Comparison of ENCODE assay signal across 24 mouse cellular contexts in genomic region chr13:81822750-81823149, GRCm38 (mm10). TPM values are rescaled to one million over a fixed set of nuclear protein-coding genes. Genes with fewer than 3 reads are reported as not detected.
A peak's percentile ranks its signal among the peaks of the same experiment; 100 is the strongest.
DNase-seq lines count a peak whose midpoint lies in the region; ATAC-seq and TF ChIP-seq lines count a peak whose summit lies in the region.
"Had no signal": no experiment of that assay in that cellular context is flagged by ENCODE, and none has a peak within 500 bp of the region (broad histone marks: within the 10 kb centered on the region; RNA-seq: fewer than 3 reads in every experiment).

No protein-coding gene starts in this region.

- no peak for DNase-seq in heart, postnatal 0 days (ENCODE audit: low spot score)
- DNase-seq in heart, postnatal 4 days, result no peak
- no peak for DNase-seq in left cerebral cortex, adult 2 months (ENCODE audit: extremely low spot score in 1 of 2, low spot score in 2 of 2)
- no peak for DNase-seq in left cerebral cortex, adult 18-20 months (ENCODE audit: low spot score in 2 of 2)
- DNase-seq in midbrain, postnatal 0 days (ENCODE audit: low spot score), result no peak
- DNase-seq in stomach, postnatal 0 days (ENCODE audit: low spot score), result no peak
- DNase-seq in right cerebral cortex, postnatal 10 days (ENCODE audit: low spot score in 2 of 2), result no peak
- DNase-seq: adrenal gland, postnatal 10 days; adrenal gland, postnatal 36 days; cerebellum, adult 18-20 months; cerebellum, adult 9-10 months; cerebellum, postnatal 14 days; gastrocnemius, postnatal 25 days; heart, postnatal 14 days had no signal

- TF ChIP-seq EP300 in heart, postnatal 0 days (IDR thresholded peaks at IDR 0.05; ENCODE audit: low read depth), result no peak
- no peak for TF ChIP-seq EP300 in stomach, postnatal 0 days (optimal IDR thresholded peaks at IDR 0.05)

- H3K27me3 ChIP-seq in heart, postnatal 0 days (ENCODE audit: control insufficient read depth, insufficient read depth, low read length), result no peaks in the 10 kb centered on the region
- no peaks in the 10 kb centered on the region for H3K27me3 ChIP-seq in midbrain, postnatal 0 days (ENCODE audit: insufficient read depth, low read length)
- 0 out of 2 replicates have a peak, but pooled peaks cover 2% of the 10 kb centered on the region for H3K27me3 ChIP-seq in midbrain, embryonic 13.5 days
- H3K27me3 ChIP-seq in stomach, postnatal 0 days (ENCODE audit: control insufficient read depth, insufficient read depth, low read length), result no peaks in the 10 kb centered on the region
- H3K27me3 ChIP-seq: forebrain, embryonic 13.5 days; heart, embryonic 12.5 days; heart, embryonic 15.5 days; hindbrain, embryonic 13.5 days had no signal

- no peaks in the 10 kb centered on the region for H3K4me1 ChIP-seq in heart, postnatal 0 days (ENCODE audit: control insufficient read depth, insufficient read depth)
- no peaks in the 10 kb centered on the region for H3K4me1 ChIP-seq in midbrain, postnatal 0 days (ENCODE audit: insufficient read depth, low read length)
- H3K4me1 ChIP-seq in midbrain, embryonic 13.5 days (replicated peaks), result no peaks in the 10 kb centered on the region
- no peaks in the 10 kb centered on the region for H3K4me1 ChIP-seq in stomach, postnatal 0 days (replicated peaks; ENCODE audit: control insufficient read depth, insufficient read depth)
- H3K4me1 ChIP-seq: forebrain, embryonic 10.5 days; heart, embryonic 12.5 days; heart, embryonic 15.5 days had no signal

- H3K4me3 ChIP-seq in heart, postnatal 0 days (ENCODE audit: low read depth, low read length), result no peak overlapping the region
- H3K4me3 ChIP-seq in left cerebral cortex, adult 2 months, result no peak overlapping the region
- H3K4me3 ChIP-seq in midbrain, postnatal 0 days (ENCODE audit: low read depth, low read length), result no peak overlapping the region
- H3K4me3 ChIP-seq in midbrain, embryonic 13.5 days (replicated peaks), result no peak overlapping the region
- H3K4me3 ChIP-seq in stomach, postnatal 0 days (ENCODE audit: low read depth, low read length), result no peak overlapping the region
- H3K4me3 ChIP-seq: forebrain, embryonic 10.5 days; forebrain, embryonic 13.5 days; heart, embryonic 12.5 days; heart, embryonic 15.5 days; hindbrain, embryonic 13.5 days had no signal

- H3K9ac ChIP-seq in heart, postnatal 0 days (replicated peaks; ENCODE audit: low read depth, low read length), result no peak overlapping the region
- H3K9ac ChIP-seq in midbrain, postnatal 0 days (replicated peaks; ENCODE audit: low read length, poor library complexity, severe bottlenecking), result no peak overlapping the region
- H3K9ac ChIP-seq in midbrain, embryonic 13.5 days (replicated peaks), result no peak overlapping the region
- no peak overlapping the region for H3K9ac ChIP-seq in stomach, postnatal 0 days (ENCODE audit: low read length)
- H3K9ac ChIP-seq: forebrain, embryonic 13.5 days; heart, embryonic 12.5 days; heart, embryonic 15.5 days; hindbrain, embryonic 13.5 days had no signal

- H3K4me2 ChIP-seq in heart, postnatal 0 days (ENCODE audit: low read depth, low read length), result no peak overlapping the region
- no peak overlapping the region for H3K4me2 ChIP-seq in midbrain, postnatal 0 days (ENCODE audit: low read depth, low read length, poor library complexity, severe bottlenecking)
- H3K4me2 ChIP-seq in midbrain, embryonic 13.5 days (replicated peaks), result no peak overlapping the region
- no peak overlapping the region for H3K4me2 ChIP-seq in stomach, postnatal 0 days (replicated peaks; ENCODE audit: low read depth)
- H3K4me2 ChIP-seq: forebrain, embryonic 13.5 days; heart, embryonic 12.5 days; heart, embryonic 15.5 days; hindbrain, embryonic 13.5 days had no signal

- H3K36me3 ChIP-seq in heart, postnatal 0 days (replicated peaks; ENCODE audit: control insufficient read depth, insufficient read depth, low read length), result no peaks in the 10 kb centered on the region
- H3K36me3 ChIP-seq in midbrain, postnatal 0 days (ENCODE audit: insufficient read depth, low read length), result no peaks in the 10 kb centered on the region
- no peaks in the 10 kb centered on the region for H3K36me3 ChIP-seq in midbrain, embryonic 13.5 days
- H3K36me3 ChIP-seq in stomach, postnatal 0 days (ENCODE audit: control insufficient read depth, insufficient read depth, low read length), result no peaks in the 10 kb centered on the region
- H3K36me3 ChIP-seq: forebrain, embryonic 10.5 days; heart, embryonic 12.5 days; heart, embryonic 15.5 days; hindbrain, embryonic 13.5 days had no signal

- no peak for ATAC-seq in heart, postnatal 0 days (ENCODE audit: insufficient read depth, low read depth)
- no peak for ATAC-seq in midbrain, postnatal 0 days (ENCODE audit: low FRiP score)
- no peak for ATAC-seq in midbrain, embryonic 13.5 days
- ATAC-seq in stomach, postnatal 0 days (ENCODE audit: low FRiP score, low TSS enrichment), result no peak
- ATAC-seq: CD4-positive, CD25-positive, alpha-beta regulatory T cell, adult 4 months; forebrain, embryonic 13.5 days; hindbrain, embryonic 16.5 days; inflammation-experienced regulatory T-cells, adult 6 months; Patski had no signal

- H3K27ac ChIP-seq in heart, postnatal 0 days (ENCODE audit: low read depth), result no peak overlapping the region
- no peak overlapping the region for H3K27ac ChIP-seq in left cerebral cortex, adult 2 months
- H3K27ac ChIP-seq in midbrain, postnatal 0 days (ENCODE audit: low read depth, low read length), result no peak overlapping the region
- H3K27ac ChIP-seq in midbrain, embryonic 13.5 days, result no peak overlapping the region
- no peak overlapping the region for H3K27ac ChIP-seq in stomach, postnatal 0 days (replicated peaks)
- H3K27ac ChIP-seq: forebrain, embryonic 10.5 days; forebrain, embryonic 13.5 days; heart, embryonic 15.5 days; hindbrain, embryonic 13.5 days had no signal

- intact Hi-C loops in left cerebral cortex, adult 2 months (cut with DNase I), result loop anchor here (10.0 kb wide), 1 partner anchor 492 kb away; no protein-coding TSS in a partner anchor

- H3K9me3 ChIP-seq in heart, postnatal 0 days (replicated peaks; ENCODE audit: control insufficient read depth, low read length), result no peaks in the 10 kb centered on the region
- no peaks in the 10 kb centered on the region for H3K9me3 ChIP-seq in midbrain, postnatal 0 days (ENCODE audit: low read length)
- H3K9me3 ChIP-seq in midbrain, embryonic 13.5 days, result no peaks in the 10 kb centered on the region
- no peaks in the 10 kb centered on the region for H3K9me3 ChIP-seq in stomach, postnatal 0 days (ENCODE audit: control insufficient read depth, low read length)
- H3K9me3 ChIP-seq: forebrain, embryonic 10.5 days; forebrain, embryonic 13.5 days; heart, embryonic 12.5 days; heart, embryonic 15.5 days; hindbrain, embryonic 13.5 days had no signal

- TF ChIP-seq CTCF in heart, postnatal 0 days (IDR thresholded peaks at IDR 0.05; ENCODE audit: low read depth), result peak; percentile 25
- peak; percentile 33 for TF ChIP-seq CTCF in left cerebral cortex, adult 2 months (IDR thresholded peaks at IDR 0.05)
- TF ChIP-seq CTCF in midbrain, postnatal 0 days (IDR thresholded peaks at IDR 0.05), result peak; percentile 56
- peak; percentile 21 for TF ChIP-seq CTCF in stomach, postnatal 0 days (IDR thresholded peaks at IDR 0.05; ENCODE audit: low read depth)

RNA-seq across cellular contexts. Expression of gene Cetn3, which starts 39.9 kb away (rescaled TPM):
- total RNA-seq in heart, postnatal 0 days (2014; rRNA removed; ENCODE audit: low replicate concordance), result 39.5 and 99.7 TPM in 2 replicates
- polyA plus RNA-seq in heart, postnatal 0 days (2015; fragmentation: Nextera tagmentation; extraction: Ambion mirVana), result 197 and 208 TPM in 2 replicates
- 100 to 1,000 TPM; 119 to 127 TPM for total RNA-seq in heart, postnatal 4 days (2021)
- 100 to 1,000 TPM; 110 to 118 TPM for total RNA-seq in left cerebral cortex, adult 2 months (2021)
- 100 to 1,000 TPM; 108 TPM for total RNA-seq in left cerebral cortex, adult 18-20 months (2021)
- 58.3 and 92.6 TPM in 2 replicates for total RNA-seq in midbrain, postnatal 0 days (2014; rRNA removed)
- polyA plus RNA-seq in midbrain, postnatal 0 days (2015; fragmentation: Nextera tagmentation; extraction: Ambion mirVana), result 322 and 326 TPM in 2 replicates
- polyA plus RNA-seq in midbrain, embryonic 13.5 days (2015; fragmentation: Nextera tagmentation; extraction: Ambion mirVana), result 246 and 262 TPM in 2 replicates
- polyA plus RNA-seq in stomach, postnatal 0 days (2015; fragmentation: Nextera tagmentation; extraction: Ambion mirVana), result 166 and 170 TPM in 2 replicates
